Mouse (Mus musculus): ENCODE results near the gene Il12rb1.

The Il12rb1 gene

DNA sequence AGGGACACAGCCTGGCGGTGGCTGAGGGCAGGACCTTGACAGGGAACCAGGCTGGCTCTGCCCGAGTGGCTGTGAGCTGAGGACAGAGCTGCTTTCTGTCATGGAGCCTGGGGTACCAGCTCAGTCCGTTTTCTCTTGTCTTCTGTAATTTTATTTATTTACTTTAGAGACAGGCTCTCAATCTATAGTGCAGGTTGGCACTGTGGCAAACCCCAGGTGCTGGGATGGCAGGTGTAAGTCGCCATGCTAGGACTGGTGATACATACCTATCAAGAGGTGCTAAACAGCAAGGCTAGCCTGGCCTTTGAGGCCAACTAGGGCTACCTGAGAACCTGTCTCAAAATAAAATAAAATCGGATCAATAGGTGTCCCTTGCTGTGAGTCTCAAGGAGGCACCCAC is 47.8 kb downstream of the Il12rb1 start:
- no peak for DNase-seq

DNA sequence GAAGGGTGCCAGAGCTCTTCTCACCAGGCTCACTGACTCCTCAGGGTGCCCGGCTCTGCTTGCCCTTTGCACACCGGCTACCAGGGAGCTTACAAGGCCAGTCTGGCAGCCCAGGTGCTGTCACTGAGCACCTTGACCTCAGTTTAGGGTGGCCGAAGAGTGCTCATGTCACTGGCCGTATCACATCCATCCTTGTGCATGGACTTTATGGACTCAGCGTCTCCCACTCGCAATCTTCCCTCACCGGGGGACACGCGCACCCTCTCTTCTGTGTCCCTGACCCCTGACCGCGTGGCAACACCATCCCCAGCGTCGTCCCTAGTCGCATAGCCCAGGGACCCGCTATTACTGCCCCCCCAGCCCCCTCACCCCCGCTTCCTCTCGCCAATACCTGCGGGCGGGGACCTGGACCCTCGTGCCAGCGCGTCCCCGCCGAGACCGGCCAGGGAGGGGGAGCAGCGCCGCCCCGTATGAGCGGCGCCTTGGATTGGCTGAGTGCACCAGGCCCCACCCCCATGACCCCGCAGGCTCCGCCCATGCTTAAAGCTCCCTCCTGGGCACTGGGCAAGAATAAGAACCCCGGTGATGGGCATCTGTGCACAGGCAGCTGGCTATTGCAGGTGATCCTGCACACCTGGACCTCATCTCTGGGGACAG is 48.4 kb downstream of the Il12rb1 start:
- peak; percentile 76 to 81 for DNase-seq

DNA sequence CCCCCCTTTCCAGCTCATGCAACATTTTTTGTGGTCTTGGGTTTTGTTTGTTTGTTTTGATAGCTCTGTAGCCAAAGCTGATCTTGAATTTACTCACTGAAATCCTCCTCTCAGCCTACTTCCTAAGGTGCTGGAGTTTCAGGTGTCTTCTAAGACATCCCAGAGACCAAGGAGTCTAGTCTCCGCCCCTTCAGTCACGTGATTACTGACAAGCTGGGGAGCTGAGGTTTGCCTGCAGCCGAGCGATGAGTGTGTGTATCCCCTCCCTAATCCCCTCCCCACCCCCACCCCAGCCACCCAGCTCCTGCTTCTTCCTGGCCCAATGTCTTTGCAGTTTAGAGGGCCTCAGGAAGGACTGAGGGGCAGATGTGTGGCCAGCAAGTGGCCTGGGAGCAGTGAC is 49.3 kb downstream of the Il12rb1 start:
- DNase-seq = no peak

DNA sequence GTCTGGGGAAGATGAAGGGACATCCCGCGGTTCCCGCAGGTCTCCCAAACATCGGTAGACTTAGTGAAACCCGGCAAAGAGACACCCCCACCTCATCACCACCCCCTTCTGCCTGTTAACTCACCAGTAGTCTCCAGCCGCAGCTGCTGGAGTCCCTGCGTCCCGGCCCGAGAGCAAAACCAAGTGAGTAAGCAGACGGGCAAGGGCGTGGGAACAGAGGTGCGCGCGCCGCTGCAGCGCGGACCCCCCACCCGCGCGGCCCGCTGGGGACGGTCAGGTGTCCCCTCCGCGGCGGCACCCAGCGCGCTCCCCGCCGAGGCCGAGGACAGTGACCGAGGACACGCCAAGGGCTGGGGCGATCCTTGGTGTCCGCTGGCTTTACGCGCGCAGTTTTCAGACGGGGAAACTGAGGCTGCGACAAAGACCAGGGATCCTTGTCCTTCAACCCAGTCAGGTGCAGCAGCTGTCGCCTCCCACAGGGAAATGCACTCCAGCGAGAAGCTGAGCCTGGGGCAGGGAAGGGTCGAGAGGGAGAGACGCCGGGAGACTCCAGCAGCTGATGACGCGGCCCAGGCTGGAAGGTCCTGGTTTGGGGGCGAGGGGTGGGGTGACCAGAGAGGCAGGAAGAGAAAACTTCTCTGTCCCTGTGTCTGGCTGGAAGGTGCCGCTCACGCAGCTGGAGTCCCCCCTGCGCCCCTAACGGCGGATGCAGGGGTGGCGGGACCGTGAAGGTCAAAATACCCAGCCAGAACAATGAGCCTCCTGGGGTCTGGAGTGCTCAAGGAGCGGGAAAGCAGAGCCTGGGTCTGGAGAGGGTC is 54.8 kb downstream of the Il12rb1 start, which contains the start of gene Kcnn1:
Gene Kcnn1, minus strand, starts transcription at position 435 of the 818 bp plus-strand sequence.
- DNase-seq = no peak

DNA sequence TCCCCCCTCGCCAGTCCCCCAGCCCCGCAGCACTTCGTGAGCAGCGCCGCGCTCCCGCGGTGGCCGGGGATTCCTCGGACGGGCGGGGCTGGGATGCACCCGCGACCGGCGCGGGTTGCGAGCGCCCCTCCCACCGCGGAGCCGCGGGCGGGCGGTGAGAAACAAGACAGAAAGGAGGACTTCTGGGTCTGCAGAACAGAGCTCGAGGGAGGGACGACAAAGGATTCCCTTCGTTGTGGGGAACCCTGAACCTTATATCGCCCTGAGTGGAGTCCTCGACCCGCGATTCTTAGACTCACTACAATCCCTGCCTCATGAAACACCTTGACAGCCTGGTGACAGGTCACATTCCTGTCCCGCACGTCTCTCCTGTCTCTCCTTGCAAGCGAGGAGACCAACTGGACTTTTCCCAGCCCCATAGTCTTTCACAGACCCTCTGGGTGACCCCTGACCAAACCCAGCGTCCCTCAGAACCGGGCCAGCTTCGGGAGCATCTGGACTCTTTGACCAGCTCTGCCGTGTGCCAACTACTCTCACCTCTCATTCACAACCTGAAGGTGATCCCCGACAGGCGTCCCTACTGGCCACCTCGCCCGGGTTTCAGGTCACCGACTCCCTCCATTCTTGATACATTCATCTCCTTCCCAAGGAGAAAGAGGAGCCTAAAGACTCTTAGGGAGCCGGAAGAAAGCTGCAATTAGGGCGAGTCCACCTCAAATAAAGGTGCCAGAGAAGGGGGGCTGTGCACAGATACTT is 55.9 kb downstream of the Il12rb1 start:
- no peak for DNase-seq

DNA sequence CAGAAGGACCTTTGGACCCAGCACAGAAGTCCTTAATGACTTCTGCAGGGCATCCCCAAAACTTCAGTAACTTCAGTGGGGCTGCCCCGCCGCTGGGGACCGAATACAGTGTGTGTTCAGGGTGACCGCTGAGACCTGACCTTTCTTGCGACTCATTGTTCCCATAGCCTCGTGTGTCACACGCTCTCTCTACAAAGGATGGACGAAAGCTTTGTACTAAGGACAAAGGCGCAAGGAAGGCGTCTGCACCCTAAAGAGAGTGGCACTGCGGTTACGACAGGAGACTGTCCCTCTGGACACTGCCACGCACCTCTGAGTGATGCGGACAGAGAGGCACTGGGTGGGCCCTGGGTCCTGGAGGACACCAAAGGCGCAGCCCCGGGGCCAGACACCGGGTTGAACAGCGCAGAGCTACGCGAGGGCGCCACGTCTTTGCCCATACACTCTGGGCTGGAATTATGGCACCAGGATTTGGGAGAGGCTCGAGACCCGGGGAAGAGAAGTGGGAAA is 56.5 kb downstream of the Il12rb1 start:
- DNase-seq = no peak

DNA sequence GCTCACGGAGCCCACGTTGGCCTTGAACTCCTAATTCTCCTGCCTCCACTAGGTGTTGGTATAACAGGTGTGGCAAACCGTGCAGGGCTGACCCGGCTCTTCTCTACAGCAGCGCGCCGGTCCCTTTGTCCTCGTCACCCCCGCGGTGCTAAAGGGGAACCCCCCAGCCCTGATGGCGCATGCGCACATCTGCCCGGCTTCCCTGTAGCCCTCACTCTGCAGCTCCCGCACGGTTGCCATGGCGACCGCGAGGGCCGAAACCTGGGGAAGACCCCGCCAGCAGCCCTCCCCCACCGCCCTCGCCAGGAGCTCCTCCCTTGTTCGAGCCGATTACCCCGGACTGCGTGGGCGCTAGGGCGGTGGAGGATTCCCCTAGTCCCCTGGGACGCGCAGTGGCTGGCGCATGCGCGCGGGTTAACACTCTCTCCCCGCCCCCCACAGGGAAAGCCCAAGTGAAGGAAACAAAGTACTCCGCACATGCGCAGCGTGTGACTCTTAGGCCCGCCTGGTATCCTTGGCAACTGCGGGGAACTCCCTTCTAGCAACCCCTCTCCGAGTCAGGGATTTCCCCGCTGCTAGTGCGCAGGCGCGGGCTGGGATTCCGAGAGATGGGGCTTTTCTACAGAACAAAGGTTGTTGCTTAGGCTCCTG is 57.2 kb downstream of the Il12rb1 start:
- DNase-seq = peak; percentile 99

DNA sequence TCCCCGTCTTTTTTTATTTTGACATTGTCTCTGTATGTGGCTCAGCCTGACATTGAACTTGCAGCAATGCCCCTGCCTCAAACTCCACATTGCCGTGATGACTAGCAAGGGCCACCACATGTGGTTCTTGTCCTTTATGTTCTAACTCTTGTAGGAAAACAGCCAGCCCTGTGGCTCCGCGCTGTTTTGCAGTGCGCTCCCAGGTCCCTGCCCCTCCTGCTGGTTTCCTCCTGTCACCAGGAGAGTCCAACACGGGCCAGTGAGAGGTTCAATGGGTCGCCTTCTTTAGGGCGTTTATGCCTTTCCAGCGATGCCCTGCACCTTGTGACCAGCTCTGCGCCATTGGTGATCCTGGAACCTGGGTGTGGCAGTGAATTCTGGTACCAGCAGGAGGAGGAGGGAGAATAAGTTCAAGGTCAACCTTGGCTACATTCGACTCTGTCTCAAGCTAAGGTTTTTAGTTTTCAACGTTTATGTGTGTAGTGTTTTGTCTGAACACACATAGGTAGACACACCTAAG is 57.8 kb downstream of the Il12rb1 start:
- no peak for DNase-seq

DNA sequence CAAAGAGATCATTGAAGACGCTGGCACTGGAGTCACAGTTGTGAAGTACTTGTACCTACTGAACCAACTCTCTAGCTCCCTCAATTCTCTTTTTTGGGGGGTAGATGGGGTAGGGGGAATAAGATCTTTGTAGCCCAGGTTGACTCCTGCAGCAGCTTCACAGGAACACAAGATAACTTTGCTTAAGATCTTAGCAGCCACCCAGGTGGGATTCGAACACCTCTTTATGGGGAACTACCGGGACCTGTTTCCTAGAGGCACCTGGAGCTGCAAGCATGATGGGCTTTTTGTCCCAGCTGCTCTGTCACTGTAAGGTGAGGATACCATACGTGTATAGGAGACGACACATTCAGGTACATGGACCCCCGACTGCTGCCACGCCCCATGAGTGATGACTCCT is 58.3 kb downstream of the Il12rb1 start:
- DNase-seq = no peak

DNA sequence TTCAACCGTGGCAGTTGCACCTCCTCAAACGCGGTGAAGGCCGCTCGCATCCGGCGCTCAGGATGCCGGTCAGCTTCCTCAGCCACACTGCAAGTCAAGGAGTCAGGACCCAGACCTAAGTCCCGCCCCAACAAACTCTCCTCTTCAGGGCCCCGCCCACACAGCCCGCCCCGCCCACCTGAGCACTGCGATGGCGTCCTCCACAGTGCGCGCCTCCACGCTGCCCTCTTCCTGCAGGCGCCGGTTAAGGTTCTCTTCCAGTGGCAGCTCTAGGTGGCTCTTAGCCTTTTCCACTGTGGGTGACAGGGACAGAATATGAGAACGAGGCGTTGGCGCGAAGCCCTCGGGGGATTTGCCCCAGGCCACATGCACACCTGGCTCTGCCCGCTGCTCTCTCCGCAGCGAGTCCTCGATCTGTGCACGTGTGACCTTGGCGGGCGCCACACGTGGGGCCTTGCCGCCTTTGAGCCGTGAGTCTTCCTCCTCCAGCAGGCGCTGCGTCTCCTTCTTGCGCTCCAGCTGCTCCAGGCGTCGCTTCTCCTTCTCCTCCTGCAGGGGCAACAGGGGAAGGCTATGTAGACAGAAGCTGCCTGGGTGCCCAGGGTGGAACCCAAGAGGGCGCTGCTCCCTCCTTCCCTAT is 60.4 kb downstream of the Il12rb1 start:
- DNase-seq = peak; percentile 75 to 76

DNA sequence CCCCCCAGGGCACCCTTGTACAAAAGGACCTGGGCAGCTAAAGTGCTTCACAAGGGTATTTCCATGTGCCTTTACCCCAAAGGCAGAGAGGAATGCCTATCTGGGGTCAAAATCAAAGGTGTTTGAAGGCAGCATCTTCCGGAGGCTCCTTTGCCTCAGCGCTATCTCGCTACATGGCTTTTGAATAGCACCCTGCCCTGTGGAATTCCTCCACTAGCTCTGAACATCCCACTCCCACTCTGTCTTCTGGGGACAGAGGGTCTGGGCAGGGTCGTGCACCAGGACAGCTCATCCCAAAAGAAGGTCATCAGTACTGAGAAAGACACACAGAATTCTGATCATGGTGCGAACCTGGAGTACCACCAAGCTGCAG is 60.9 kb downstream of the Il12rb1 start:
- DNase-seq = no peak

DNA sequence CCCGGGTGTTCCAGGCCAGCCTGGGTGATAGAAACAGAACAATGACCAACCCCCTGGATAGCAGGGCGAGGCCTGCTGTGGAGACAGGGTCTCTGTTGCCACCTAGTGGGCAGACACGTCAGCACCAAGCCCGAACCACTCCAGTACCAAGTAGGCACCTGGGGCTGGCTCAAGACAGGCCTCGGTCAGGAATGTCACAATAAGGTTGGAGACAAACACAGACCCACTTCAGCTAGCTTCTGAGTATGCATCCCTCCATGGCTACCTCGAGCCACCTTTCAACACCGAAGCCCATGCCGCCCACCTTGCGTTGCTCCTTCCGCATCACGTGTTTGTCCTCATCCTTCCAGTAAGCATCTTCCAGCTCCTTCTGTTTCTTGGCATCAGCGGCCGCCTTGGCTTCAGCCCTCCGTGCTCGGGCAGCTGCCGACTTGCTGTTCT is 61.4 kb downstream of the Il12rb1 start:
- DNase-seq = peak; percentile 78 to 86

Data from kidney, adult 8-10 months (tissue).